Mouse (Mus musculus): ENCODE results near the gene Depp1.

The Depp1 gene

GRCm38 (mm10) chr6:116679563-116680288 lies 29.3 kb downstream of the Depp1 start:
- DNase-seq (ENCODE audit: low read depth, low spot score): no peak

- no peak for DNase-seq (ENCODE audit: low read depth, low spot score)
Observed at GRCm38 (mm10) chr6:116682317-116682716, 31.9 kb downstream of the Depp1 start.

GRCm38 (mm10) chr6:116693639-116694038 lies 43.2 kb downstream of the Depp1 start:
- DNase-seq (ENCODE audit: low read depth, low spot score): no peak

- no peak for DNase-seq (ENCODE audit: low read depth, low spot score)
Observed at GRCm38 (mm10) chr6:116694346-116694745, 43.9 kb downstream of the Depp1 start.

GRCm38 (mm10) chr6:116697413-116697812 lies 47.0 kb downstream of the Depp1 start:
- DNase-seq (ENCODE audit: low read depth, low spot score): peak; percentile 56

- no peak for DNase-seq (ENCODE audit: low read depth, low spot score)
Observed at GRCm38 (mm10) chr6:116697896-116698425, 47.6 kb downstream of the Depp1 start.

- DNase-seq (ENCODE audit: low read depth, low spot score): no peak
Observed at GRCm38 (mm10) chr6:116700821-116701220, 50.4 kb downstream of the Depp1 start.
